Mouse (Mus musculus) lung, postnatal 0 days (tissue): ENCODE measurements around the gene Nfya.

ENCODE experiments used
- CTCF ChIP-seq: IDR thresholded peaks from 2 replicates; pipeline ENCODE4 v1.5.1; 2016; ENCODE audit warnings: antibody characterized with exemption, mild to moderate bottlenecking
- EP300 ChIP-seq: IDR thresholded peaks from 2 replicates; pipeline ENCODE4 v1.6.1; 2016; ENCODE audit warnings: antibody characterized with exemption, mild to moderate bottlenecking, control low read depth

GRCm38 (mm10) chr17:48343065-48343464 lies 66.6 kb downstream of the Nfya start:
- no peak for TF ChIP-seq CTCF
- no peak for TF ChIP-seq EP300
